ENCODE assay signal across 8 mouse cellular contexts in genomic region chr17:86499359-86500045, GRCm38 (mm10). TPM values are rescaled to one million over a fixed set of nuclear protein-coding genes. Genes with fewer than 3 reads are reported as not detected.
DNase-seq lines count a peak whose midpoint lies in the region; ATAC-seq lines count a peak whose summit lies in the region.

No protein-coding gene starts in this region.

- ATAC-seq in midbrain, embryonic 13.5 days = no peak
- ATAC-seq in heart, embryonic 13.5 days (ENCODE audit: extremely low read depth, insufficient number of reproducible peaks, low FRiP score, low TSS enrichment) = no peak
- no peak for ATAC-seq in stomach, embryonic 16.5 days (ENCODE audit: insufficient read depth, low FRiP score)
- ATAC-seq in erythroid progenitor cell, adult 5-6 weeks (replicated peaks; ENCODE audit: low FRiP score, poor library complexity, severe bottlenecking) = no peak

- no peak overlapping the region for H3K9ac ChIP-seq in midbrain, embryonic 13.5 days (replicated peaks)
- peak overlapping the region; percentile 33; the same call in 1 of the 2 replicates for H3K9ac ChIP-seq in heart, embryonic 13.5 days
- no peak overlapping the region for H3K9ac ChIP-seq in stomach, embryonic 16.5 days (ENCODE audit: low read length)

- no peaks in the 10 kb centered on the region for H3K9me3 ChIP-seq in midbrain, embryonic 10.5 days (replicated peaks)
- H3K9me3 ChIP-seq in midbrain, embryonic 13.5 days = no peaks in the 10 kb centered on the region
- no peaks in the 10 kb centered on the region for H3K9me3 ChIP-seq in heart, embryonic 13.5 days
- no peaks in the 10 kb centered on the region for H3K9me3 ChIP-seq in stomach, embryonic 16.5 days (replicated peaks; ENCODE audit: control insufficient read depth, low read length)

- no peaks in the 10 kb centered on the region for H3K27me3 ChIP-seq in midbrain, embryonic 10.5 days (ENCODE audit: low read depth, poor library complexity, severe bottlenecking)
- H3K27me3 ChIP-seq in midbrain, embryonic 13.5 days = no peaks in the 10 kb centered on the region
- no peaks in the 10 kb centered on the region for H3K27me3 ChIP-seq in heart, embryonic 13.5 days (replicated peaks)
- no peaks in the 10 kb centered on the region for H3K27me3 ChIP-seq in stomach, embryonic 16.5 days (ENCODE audit: control insufficient read depth, insufficient read depth, low read length)

- H3K4me3 ChIP-seq in midbrain, embryonic 10.5 days = no peak overlapping the region
- no peak overlapping the region for H3K4me3 ChIP-seq in midbrain, embryonic 13.5 days (replicated peaks)
- no peak overlapping the region for H3K4me3 ChIP-seq in heart, embryonic 13.5 days
- no peak overlapping the region for H3K4me3 ChIP-seq in stomach, embryonic 16.5 days (replicated peaks; ENCODE audit: low read length)

- 74% methylated on average over 15 of the region's 15 CpGs for WGBS in midbrain, embryonic 10.5 days
- 81% methylated on average over 15 of the region's 15 CpGs for WGBS in midbrain, embryonic 13.5 days
- WGBS in heart, embryonic 13.5 days = 51% methylated on average over 15 of the region's 15 CpGs
- WGBS in stomach, embryonic 16.5 days = 52% methylated on average over 15 of the region's 15 CpGs

- no peak overlapping the region; the same call in 1 of the 2 replicates for H3K27ac ChIP-seq in midbrain, embryonic 10.5 days (replicated peaks)
- H3K27ac ChIP-seq in midbrain, embryonic 13.5 days = no peak overlapping the region
- H3K27ac ChIP-seq in heart, embryonic 13.5 days (replicated peaks) = peak overlapping the region; percentile 86
- H3K27ac ChIP-seq in stomach, embryonic 16.5 days (ENCODE audit: low read length) = peak overlapping the region; percentile 59

- H3K4me1 ChIP-seq in midbrain, embryonic 10.5 days = no peaks in the 10 kb centered on the region
- H3K4me1 ChIP-seq in midbrain, embryonic 13.5 days (replicated peaks) = no peaks in the 10 kb centered on the region; the same call in 1 of the 2 replicates
- peaks cover 28% of the 10 kb centered on the region for H3K4me1 ChIP-seq in heart, embryonic 13.5 days
- H3K4me1 ChIP-seq in stomach, embryonic 16.5 days (ENCODE audit: control insufficient read depth, insufficient read depth, low read length) = no peaks in the 10 kb centered on the region

- no peak overlapping the region for H3K4me2 ChIP-seq in midbrain, embryonic 13.5 days (replicated peaks)
- H3K4me2 ChIP-seq in heart, embryonic 13.5 days = peak overlapping the region; percentile 8; the same call in 1 of the 2 replicates
- no peak overlapping the region for H3K4me2 ChIP-seq in stomach, embryonic 16.5 days (ENCODE audit: low read depth, low read length)

- H3K36me3 ChIP-seq in midbrain, embryonic 10.5 days = no peaks in the 10 kb centered on the region
- peaks cover 3% of the 10 kb centered on the region; the same call in 1 of the 2 replicates for H3K36me3 ChIP-seq in midbrain, embryonic 13.5 days
- peaks cover 23% of the 10 kb centered on the region for H3K36me3 ChIP-seq in heart, embryonic 13.5 days
- H3K36me3 ChIP-seq in stomach, embryonic 16.5 days (ENCODE audit: control insufficient read depth, insufficient read depth, low read length) = no peaks in the 10 kb centered on the region

- peak; percentile 18 for DNase-seq in midbrain, embryonic 10.5 days (ENCODE audit: low spot score)
- DNase-seq in kidney, postnatal 25 days = peak; percentile 79 to 88
- no peak for DNase-seq in frontal cortex, adult 2 months (ENCODE audit: extremely low spot score in 1 of 2, low spot score in 1 of 2)
- DNase-seq in B cell, adult 2 months = no peak

RNA-seq across cellular contexts. Expression of gene Gm10309, which starts 5.5 kb away (rescaled TPM):
- polyA plus RNA-seq in midbrain, embryonic 10.5 days (2016; fragmentation: Nextera tagmentation; extraction: Ambion mirVana) = 0.19 TPM in 1 of 2 replicates, not detected in the other
- polyA plus RNA-seq in midbrain, embryonic 13.5 days (2015; fragmentation: Nextera tagmentation; extraction: Ambion mirVana) = 0.19 and 0.38 TPM in 2 replicates
- 0.25 and 0.36 TPM in 2 replicates for polyA plus RNA-seq in heart, embryonic 13.5 days (2015; fragmentation: Nextera tagmentation; extraction: Ambion mirVana)
- polyA plus RNA-seq in stomach, embryonic 16.5 days (2015; fragmentation: Nextera tagmentation; extraction: Ambion mirVana) = 0.19 and 0.34 TPM in 2 replicates
- not detected in 2 replicates for total RNA-seq in erythroid progenitor cell, adult 5-6 weeks (2015; ENCODE audit: low replicate concordance)
- total RNA-seq in erythroid progenitor cell, adult 5-6 weeks (2017; ENCODE audit: low replicate concordance) = not detected in 2 replicates
- polyA plus RNA-seq in frontal cortex, adult 2 months (2012; rRNA removed) = 0.04 TPM in 1 of 2 replicates, not detected in the other

Comparison
In these comparisons a context has a peak if more than half of its experiments do, and no peak if none do; other contexts are left out.
1. DNase-seq: peak in midbrain, embryonic 10.5 days (single experiment) and kidney, postnatal 25 days (2 of 2); none in frontal cortex, adult 2 months (0 of 2) and B cell, adult 2 months (0 of 2).
2. H3K27ac ChIP-seq: peak in heart, embryonic 13.5 days (single experiment) and stomach, embryonic 16.5 days (single experiment); none in midbrain, embryonic 10.5 days (single experiment) and midbrain, embryonic 13.5 days (single experiment).